Mouse (Mus musculus): Measurements from ENCODE around the gene Tmem253.

- no peak for TF ChIP-seq CTCF (IDR thresholded peaks at IDR 0.05; ENCODE audit: extremely low read depth, insufficient read depth, insufficient read length, insufficient replicate concordance)
- no peak for TF ChIP-seq POLR2A (IDR thresholded peaks at IDR 0.05; ENCODE audit: low read depth, low read length)
Observed at GRCm38 (mm10) chr14:52021138-52021529, 5.7 kb downstream of the Tmem253 start.
